Mouse (Mus musculus) kidney, postnatal 0 days (tissue): ENCODE data around the gene Olfr215. TPM values are rescaled to one million over a fixed set of nuclear protein-coding genes. Genes with fewer than 3 reads are reported as not detected.
"Not testable (repeated sequence)": the region's sequence is repeated elsewhere in the genome, so short reads cannot be mapped to it uniquely, and the experiment has no call there.

Experiments
- ATAC-seq: fragments of 200-750 bp; cut with Nextera tagmentation; replicated peaks from 2 replicates; pipeline ENCODE4 v1.8.0; 2017; ENCODE audit warnings: low read depth, moderate number of reproducible peaks, moderate TSS enrichment, moderate library complexity; ENCODE audit not compliant: low FRiP score
- DNase-seq: peaks from one replicate; pipeline ENCODE4 v3.0.0-alpha.2; 2016; ENCODE audit warnings: low spot score
- H3K27ac ChIP-seq: fragments of 300-500 bp; sonication (generic); 2 replicates; pipeline ENCODE4 v1.5.1; 2014; ENCODE audit warnings: mild to moderate bottlenecking
- H3K27me3 ChIP-seq: fragments of 300-500 bp; sonication (generic); 2 replicates; pipeline ENCODE4 v1.6.1; 2014; ENCODE audit warnings: low read length, mixed read lengths; ENCODE audit not compliant: insufficient read depth
- H3K36me3 ChIP-seq: fragments of 300-500 bp; sonication (generic); 2 replicates; pipeline ENCODE4 v1.6.1; 2014; ENCODE audit warnings: low read length, mixed read lengths; ENCODE audit not compliant: insufficient read depth
- H3K4me1 ChIP-seq: fragments of 300-500 bp; sonication (generic); replicated peaks from 2 replicates; pipeline ENCODE4 v1.6.1; 2014; ENCODE audit warnings: antibody characterized with exemption, low read length, mixed read lengths; ENCODE audit not compliant: insufficient read depth
- H3K4me2 ChIP-seq: fragments of 300-500 bp; sonication (generic); 2 replicates; pipeline ENCODE4 v1.6.1; 2014; ENCODE audit warnings: mild to moderate bottlenecking, low read length, moderate library complexity, mixed read lengths
- H3K4me3 ChIP-seq: fragments of 300-500 bp; sonication (generic); replicated peaks from 2 replicates; pipeline ENCODE4 v1.5.1; 2014; ENCODE audit warnings: low read depth, low read length
- H3K9ac ChIP-seq: fragments of 300-500 bp; sonication (generic); 2 replicates; pipeline ENCODE4 v1.6.1; 2014; ENCODE audit warnings: low read depth, low read length
- H3K9me3 ChIP-seq: fragments of 300-500 bp; sonication (generic); replicated peaks from 2 replicates; pipeline ENCODE4 v1.6.1; 2016; ENCODE audit warnings: low read length, inconsistent platforms, mixed read lengths
- CTCF ChIP-seq: IDR thresholded peaks from 2 replicates; pipeline ENCODE4 v1.5.1; 2016; ENCODE audit warnings: antibody characterized with exemption, low read depth, mild to moderate bottlenecking, moderate library complexity
- WGBS: fragments of 180-500 bp; shearing (Covaris S2); extraction: QIAGEN DNeasy Blood & Tissue Kit; methylation state at CpG from one replicate; pipeline ENCODE4 v1.1.7; 2014; 5-methylcytosine and 5-hydroxymethylcytosine counted together
- polyA plus RNA-seq: library from polyadenylated mRNA; unstranded; fragments of >200 nt; fragmentation: Nextera tagmentation; extraction: Ambion mirVana; gene quantifications from 2 replicates; pipeline ENCODE4 v1.2.1, GENCODE M21; 2015

Olfr215 gene
- polyA plus RNA-seq, 1 experiment from 2014 or later = not detected

DNA sequence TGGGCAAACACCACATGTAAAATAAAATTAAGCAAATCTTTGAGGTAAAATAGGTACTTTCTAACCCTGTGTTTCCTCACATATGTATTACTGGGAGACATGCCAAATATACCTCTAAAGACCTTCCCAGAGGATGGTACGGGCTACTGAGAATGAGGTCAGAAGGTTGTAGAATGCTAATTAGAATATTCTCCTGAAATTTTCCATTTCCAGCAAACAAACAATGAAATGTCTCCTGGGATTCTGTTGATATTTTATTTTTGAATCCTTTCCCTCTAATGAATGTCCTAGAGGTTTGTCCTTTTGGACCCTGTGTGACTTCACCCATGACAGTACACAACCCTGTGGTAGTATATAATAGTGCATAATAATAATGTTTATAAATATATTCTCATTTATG is 30.1 kb downstream of the Olfr215 start, which contains the start of gene Olfr214:
TSS of gene Olfr214 (plus strand) at position 301 of the 400 bp plus-strand sequence.
- Histone ChIP-seq H3K4me3 (no peak within 1 kb of the TSS), H3K9me3 (no peaks in the 10 kb centered on the region), H3K27me3 (no peaks in the 10 kb centered on the region), H3K4me2 (no peak within 1 kb of the TSS), H3K4me1 (no peaks in the 10 kb centered on the region), H3K9ac (no peak within 1 kb of the TSS), H3K36me3 (no peaks in the 10 kb centered on the region), H3K27ac (no peak within 1 kb of the TSS)
- DNase-seq (no peak), ATAC-seq (no peak)
- no peak for TF ChIP-seq CTCF
- WGBS = 56% methylated on average over 1 of the region's 1 CpGs

GRCm38 (mm10) chr6:116550841-116551240 is 33.2 kb downstream of the Olfr215 start, which contains the start of gene Gm5580:
Gene Gm5580 (plus strand): TSS chr6:116551141.
- ATAC-seq, H3K4me1 ChIP-seq, H3K36me3 ChIP-seq, H3K4me3 ChIP-seq, DNase-seq, H3K9ac ChIP-seq, H3K4me2 ChIP-seq, H3K27ac ChIP-seq, H3K27me3 ChIP-seq, H3K9me3 ChIP-seq: not testable (repeated sequence)
- 95% methylated on average over 11 of the region's 11 CpGs for WGBS

- ATAC-seq (no peak), DNase-seq (no peak)
- Histone ChIP-seq H3K4me3 (no peak overlapping the region), H3K27ac (no peak overlapping the region), H3K36me3 (no peaks in the 10 kb centered on the region), H3K9ac (no peak overlapping the region), H3K27me3 (no peaks in the 10 kb centered on the region), H3K9me3 (no peaks in the 10 kb centered on the region), H3K4me2 (no peak overlapping the region), H3K4me1 (no peaks in the 10 kb centered on the region)
- no peak for TF ChIP-seq CTCF
- 89% methylated on average over 2 of the region's 2 CpGs for WGBS
These were observed 41.5 kb downstream of the Olfr215 start for GRCm38 (mm10) chr6:116542500-116542899.

GRCm38 (mm10) chr6:116538156-116538555 is 45.8 kb downstream of the Olfr215 start, which contains the start of gene Olfr213:
Gene Olfr213 (plus strand): TSS chr6:116538456.
- Histone ChIP-seq H3K9ac (no peak within 1 kb of the TSS), H3K4me2 (no peak within 1 kb of the TSS), H3K9me3 (no peaks in the 10 kb centered on the region), H3K4me3 (no peak within 1 kb of the TSS), H3K36me3 (no peaks in the 10 kb centered on the region), H3K27me3 (no peaks in the 10 kb centered on the region), H3K27ac (no peak within 1 kb of the TSS), H3K4me1 (no peaks in the 10 kb centered on the region)
- 65% methylated on average over 1 of the region's 1 CpGs for WGBS
- DNase-seq (no peak), ATAC-seq (no peak)
- no peak for TF ChIP-seq CTCF

Other genes with a start within 250 kb of the Olfr215 start
- gene March8, start 246.2 kb downstream of the Olfr215 start, polyA plus RNA-seq = 36.3 and 37.2 TPM in 2 replicates
- gene Alox5, start 123.0 kb downstream of the Olfr215 start, polyA plus RNA-seq = 0.46 and 0.56 TPM in 2 replicates
- not detected in 2 replicates for gene Olfr211, start 95.1 kb downstream of the Olfr215 start, polyA plus RNA-seq
- 0.04 TPM in 1 of 2 replicates, not detected in the other for gene Olfr212, start 77.7 kb downstream of the Olfr215 start, polyA plus RNA-seq
- gene Olfr213, start 45.7 kb downstream of the Olfr215 start, polyA plus RNA-seq = not detected in 2 replicates
- 0.29 and 0.55 TPM in 2 replicates for gene Gm5580, start 33.1 kb downstream of the Olfr215 start, polyA plus RNA-seq
- gene Olfr214, start 30.0 kb downstream of the Olfr215 start, polyA plus RNA-seq = not detected in 2 replicates
- gene Zfp422, start 44.8 kb upstream of the Olfr215 start, polyA plus RNA-seq = 142 and 148 TPM in 2 replicates
- gene Depp1, start 66.4 kb upstream of the Olfr215 start, polyA plus RNA-seq = 35.6 and 36.8 TPM in 2 replicates
- gene Rassf4, start 89.8 kb upstream of the Olfr215 start, polyA plus RNA-seq = 2.9 and 3.6 TPM in 2 replicates
- 23.5 and 26.5 TPM in 2 replicates for gene Tmem72, start 132.7 kb upstream of the Olfr215 start, polyA plus RNA-seq